Mouse (Mus musculus): ENCODE results near the gene Trip12.

The Trip12 gene

DNA sequence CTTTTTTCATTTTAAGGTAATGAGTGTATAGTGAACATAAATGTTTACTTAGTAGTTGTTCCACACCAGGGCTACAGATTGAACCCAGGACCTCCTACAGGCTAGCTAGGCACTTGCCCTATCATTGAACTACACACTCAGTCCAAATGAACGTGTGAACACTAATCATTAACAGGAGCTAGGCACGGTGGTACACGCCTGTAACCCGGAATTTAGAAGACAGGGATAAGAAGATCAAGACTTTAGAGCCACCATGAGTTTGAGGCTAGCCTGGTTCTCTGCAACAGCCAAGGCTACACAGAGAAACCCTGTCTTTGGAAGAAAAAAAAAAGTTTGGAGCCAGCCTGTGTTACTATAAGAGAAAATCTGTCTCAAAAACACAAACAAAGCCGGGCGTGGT is 19.3 kb upstream of the Trip12 start:
- DNase-seq: peak; percentile 53

DNA sequence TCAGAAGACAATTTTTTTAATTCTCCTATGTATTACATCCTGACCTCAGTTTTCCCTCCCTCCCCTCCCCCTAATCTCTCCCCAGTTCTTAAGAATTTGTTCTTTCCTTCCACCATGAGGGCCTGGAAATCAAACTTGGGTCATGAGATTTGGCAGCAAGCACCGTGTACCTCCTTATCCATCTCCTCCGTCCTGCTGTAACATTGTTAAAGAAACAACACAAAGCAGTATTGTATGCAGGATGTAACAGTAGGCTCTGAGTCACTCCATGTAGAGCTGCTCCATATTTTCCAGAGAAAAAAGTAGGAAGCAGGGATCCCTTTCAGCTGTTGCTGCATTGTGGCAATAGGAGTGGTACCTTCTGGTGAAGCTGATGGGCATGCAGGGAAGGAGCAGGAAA is 15.4 kb upstream of the Trip12 start:
- no peak for DNase-seq

DNA sequence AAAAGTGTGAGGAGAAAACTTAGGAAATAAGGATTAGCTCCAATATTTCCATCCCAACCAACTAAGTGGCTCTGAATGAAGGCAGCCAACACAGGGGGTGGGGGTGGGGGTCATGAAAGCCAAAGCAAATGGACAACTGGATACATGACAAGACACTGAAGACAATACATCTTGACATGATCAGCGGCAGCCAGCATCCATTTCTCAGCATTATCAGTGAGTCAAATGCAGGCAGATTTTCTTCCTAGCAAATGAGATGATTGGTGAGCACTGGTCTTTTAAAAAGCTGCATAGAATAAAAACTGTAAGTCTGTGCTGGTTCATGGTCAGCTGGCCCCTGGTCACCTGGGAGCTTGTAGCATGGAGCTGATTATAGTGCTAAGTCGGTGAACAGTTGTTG is 14.7 kb upstream of the Trip12 start:
- no peak for DNase-seq

GRCm38 (mm10) chr1:84853721-84854120 is 13.4 kb upstream of the Trip12 start:
- no peak for DNase-seq

DNA sequence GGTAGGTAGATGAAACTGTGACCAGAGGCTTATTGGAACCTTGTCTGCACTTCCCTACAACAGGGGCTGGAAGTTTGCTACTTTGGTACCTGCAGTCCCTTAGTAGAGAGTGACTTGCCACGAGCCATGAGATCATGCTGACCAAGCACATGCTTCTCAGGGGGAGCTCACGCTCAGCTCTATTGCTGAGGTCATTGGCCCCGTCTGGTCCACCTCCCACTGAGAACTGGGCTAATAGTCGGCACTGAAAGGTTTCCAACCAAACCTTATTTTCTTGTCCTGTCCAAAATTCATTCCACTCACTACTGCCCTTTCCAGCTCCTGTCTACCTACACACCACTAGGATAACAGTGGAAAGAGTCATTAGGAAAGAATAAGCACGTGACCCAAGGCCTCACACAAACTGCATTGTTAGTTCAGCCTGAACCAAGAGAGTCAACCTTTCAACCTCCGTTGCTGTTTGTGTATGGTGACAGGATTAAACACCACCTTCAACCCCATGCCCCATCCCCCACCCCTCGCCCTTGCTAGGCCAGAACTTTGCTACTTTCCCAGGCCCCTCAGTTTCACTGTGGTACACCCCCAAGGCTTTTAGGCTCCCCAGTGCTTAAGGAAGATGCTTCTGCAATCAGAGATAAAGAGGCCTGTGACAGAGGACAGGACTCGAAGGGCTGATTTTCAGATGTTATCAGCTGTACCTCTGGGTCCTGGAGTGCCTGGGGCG is 11.4 kb upstream of the Trip12 start:
- DNase-seq: peak; percentile 86

GRCm38 (mm10) chr1:84850471-84850870 is 10.2 kb upstream of the Trip12 start:
- DNase-seq: no peak

- DNase-seq: no peak
Measured at GRCm38 (mm10) chr1:84849804-84850203, 9.5 kb upstream of the Trip12 start.

DNA sequence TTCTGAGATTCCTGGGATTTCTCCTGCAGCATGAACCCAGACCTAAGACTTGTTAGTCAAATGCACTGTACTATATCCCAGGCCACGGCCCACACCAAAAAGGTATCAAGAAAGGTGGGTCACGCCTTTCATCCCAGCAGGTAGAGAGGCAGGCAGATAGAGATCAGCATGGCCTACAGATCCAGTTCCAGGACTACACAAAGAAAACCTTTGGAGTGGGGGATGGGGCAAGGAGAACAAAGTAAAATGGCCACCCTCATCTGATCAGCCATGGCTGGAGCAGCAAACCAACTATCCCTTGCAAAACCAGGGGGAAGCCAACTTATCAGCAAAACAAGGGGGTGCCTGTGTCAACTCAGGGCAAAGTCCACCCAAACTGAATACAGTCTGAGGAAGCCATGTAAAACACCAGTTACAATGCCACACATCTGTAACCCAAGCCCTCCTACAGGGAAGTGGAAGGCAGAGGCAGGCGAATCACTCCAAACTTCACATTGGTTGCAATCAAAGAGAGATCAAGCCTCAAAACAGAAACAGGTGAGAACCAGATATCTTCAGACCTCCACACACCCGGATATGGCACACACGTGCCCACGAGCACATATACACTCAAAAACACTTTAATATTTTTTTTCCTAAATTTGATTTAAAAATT is 8.6 kb upstream of the Trip12 start:
- DNase-seq: no peak

DNA sequence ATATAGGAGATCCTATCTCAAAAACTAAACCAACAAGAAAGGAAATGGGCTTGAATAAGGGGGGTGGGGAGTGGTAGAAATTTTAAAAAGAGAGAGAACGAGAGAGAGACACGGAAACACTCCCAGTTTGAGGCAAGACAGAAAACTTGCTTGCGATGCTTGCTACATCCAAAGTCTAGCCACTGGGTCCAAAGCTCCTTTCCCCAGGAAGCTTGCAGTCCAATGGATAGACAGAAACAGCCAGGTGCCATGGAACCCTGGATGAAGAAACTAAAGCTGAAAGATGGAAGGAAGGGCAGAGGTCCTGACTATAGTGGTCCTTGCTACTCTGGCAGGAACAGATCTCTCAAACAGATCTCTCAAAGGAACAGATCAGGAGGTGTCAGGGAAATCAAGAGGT is 8.0 kb upstream of the Trip12 start:
- no peak for DNase-seq

DNA sequence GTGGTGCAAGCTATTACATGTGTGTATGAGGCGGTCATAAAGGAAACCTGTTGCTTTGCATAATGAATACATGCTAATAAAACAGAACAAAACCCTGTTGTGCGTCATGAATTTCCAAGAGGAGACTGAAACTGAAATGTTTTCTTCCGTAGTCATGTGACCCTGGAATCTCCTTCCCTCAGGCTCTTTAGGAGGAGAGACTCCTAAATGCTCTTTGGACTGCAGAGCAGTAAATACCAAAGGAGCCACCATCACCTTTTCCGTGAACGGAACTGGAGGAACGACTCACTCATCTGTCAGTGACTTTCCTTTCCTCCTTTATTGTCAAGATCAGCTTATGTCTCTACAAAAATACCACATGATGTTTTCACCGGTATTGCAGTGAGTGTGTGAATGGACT is 7.4 kb upstream of the Trip12 start:
- DNase-seq: no peak

GRCm38 (mm10) chr1:84843366-84843765 is 3.0 kb upstream of the Trip12 start:
- no peak for DNase-seq

DNA sequence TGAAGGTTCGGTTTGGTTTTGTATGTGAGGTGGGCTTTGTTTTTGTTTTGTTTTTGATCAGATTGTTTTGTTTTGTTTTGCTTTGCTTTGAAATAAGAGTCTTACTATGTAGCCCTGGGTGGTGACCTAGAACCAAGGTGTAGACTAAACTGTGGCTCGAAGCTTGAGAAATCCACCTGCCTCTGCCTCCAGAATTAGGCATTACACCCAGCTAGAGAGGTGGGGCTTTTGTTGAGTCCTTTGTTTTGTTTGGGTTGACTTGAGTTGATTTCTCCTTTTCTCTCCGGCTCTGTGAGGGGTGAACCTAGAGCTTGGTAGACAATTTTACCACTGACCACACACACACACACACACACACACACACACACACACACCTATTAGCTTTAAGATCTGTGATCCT is 745 bp upstream of the Trip12 start:
- no peak for DNase-seq

GRCm38 (mm10) chr1:84839309-84840017 is 853 bp downstream of the Trip12 start, which contains the start of gene Fbxo36:
TSS of gene Fbxo36 (plus strand) at chr1:84839841.
- DNase-seq: peak; percentile 95

DNA sequence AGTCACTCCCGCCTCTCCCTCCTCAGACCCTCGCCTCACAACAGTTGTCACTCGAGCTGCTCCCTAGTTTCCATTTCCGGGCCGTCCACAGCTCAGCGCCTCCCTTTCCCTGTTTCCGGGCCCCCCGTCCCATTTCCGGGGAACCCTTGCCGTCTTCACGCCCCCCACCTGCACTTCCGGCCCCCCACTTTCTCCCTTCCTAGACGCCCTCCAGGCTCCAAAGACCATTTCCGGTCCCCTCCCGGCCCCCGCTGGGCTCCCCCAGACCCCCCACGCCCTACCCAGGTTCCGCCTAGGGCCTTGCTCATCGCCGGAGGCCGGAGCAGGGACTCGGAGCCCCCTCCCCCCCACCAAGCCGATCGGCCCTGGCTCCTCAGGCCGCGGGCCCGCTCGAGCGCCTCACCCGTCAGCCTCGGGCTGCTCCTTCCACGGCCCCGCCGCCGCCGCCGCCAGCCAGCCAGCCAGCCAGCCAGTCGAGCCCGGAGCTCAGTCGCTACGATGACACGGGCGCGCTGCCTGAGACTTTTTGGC is 1.6 kb downstream of the Trip12 start:
- DNase-seq: peak; percentile 63

GRCm38 (mm10) chr1:84838156-84838555 is 2.2 kb downstream of the Trip12 start:
- DNase-seq: no peak

DNA sequence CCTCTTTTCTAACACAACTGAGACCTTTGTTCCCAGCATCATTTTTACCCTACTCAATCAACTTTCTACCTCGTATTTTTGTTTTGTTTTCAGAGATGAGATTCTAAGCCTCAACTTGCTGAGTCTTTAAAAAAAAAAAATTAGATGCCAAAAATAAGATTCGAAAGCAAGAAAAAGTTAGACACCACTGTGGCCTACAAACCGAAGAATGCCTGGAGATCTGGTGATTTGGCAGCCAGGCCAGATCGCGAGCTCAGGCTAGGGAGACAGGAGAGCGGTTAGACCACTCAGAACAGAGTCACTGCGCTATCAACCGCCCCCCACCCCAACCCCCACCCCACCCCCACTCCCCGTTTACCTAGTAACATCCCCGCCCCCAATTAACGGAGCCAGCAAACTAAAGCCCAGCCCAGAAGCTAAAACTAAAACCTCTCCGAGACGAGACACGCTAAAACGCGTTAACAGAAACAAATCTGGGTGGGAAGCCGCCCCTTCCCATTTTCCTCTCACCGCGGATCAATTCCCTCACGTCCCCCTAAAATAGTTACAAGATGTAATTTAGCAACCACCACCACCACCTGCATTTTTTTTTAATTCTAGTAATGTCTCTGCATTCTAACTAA is 2.7 kb downstream of the Trip12 start:
- DNase-seq: no peak

DNA sequence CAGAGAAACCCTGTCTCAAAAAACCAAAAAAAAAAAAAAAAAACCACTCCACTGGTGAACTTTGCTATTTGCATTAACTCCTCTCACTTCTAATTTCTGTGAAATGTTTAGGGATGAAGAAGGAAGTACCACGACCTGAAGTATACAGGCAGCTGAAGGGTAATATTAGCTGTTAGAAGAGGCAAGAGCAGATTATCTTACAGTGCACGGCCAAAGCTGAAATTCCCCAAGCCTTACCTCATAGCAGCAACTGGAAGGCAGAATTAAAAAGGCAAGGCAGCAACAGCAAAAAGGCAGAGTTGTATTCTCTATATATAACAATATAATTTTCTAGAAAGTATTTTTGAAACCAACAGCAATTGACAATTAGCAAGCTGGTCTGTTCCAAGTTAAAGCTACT is 15.2 kb downstream of the Trip12 start:
- DNase-seq: no peak

GRCm38 (mm10) chr1:84817596-84817995 is 22.7 kb downstream of the Trip12 start:
- DNase-seq: no peak

DNA sequence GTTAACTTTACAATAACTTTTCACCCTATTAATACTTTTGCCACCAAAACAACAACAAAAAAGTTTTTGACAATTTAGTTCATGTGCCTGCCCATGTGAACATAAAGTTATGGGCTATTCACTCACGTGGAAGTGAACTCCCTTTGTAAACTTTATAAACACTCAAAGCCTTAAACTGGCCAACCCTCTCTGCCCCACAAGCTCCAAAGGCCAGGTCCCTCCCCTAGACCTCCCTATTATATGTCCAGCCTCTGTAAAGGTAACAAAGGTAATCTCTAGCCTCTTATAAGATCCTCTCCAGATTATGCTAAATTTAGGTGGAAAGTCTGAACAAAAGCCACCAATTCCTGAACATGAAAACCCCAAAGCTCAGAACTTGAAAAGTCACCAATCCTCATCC is 36.5 kb downstream of the Trip12 start:
- no peak for DNase-seq

GRCm38 (mm10) chr1:84799166-84799565 is 41.1 kb downstream of the Trip12 start:
- no peak for DNase-seq

DNA sequence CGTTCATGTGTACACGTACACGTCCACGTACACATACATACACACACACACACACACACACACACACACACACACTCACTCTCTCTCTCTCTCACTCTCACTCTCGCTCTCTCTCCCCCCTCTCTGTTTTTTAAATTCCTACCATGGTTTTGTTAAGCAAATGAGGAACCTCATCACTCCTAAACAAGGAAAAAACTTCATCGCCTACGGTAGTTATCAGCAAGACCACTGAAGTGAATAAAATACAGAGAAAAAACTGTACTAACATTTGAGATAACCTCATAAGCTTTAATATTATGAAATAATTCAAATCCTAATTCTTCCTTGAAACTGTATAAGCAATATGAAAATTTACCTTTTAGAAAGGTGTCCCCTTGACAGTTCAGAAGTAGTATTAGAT is 45.0 kb downstream of the Trip12 start:
- no peak for DNase-seq

GRCm38 (mm10) chr1:84791393-84791792 is 48.9 kb downstream of the Trip12 start:
- DNase-seq: no peak

- DNase-seq: no peak
Measured at GRCm38 (mm10) chr1:84780630-84781029, 59.7 kb downstream of the Trip12 start.

Measured in kidney, adult 9 months (tissue).